Mouse (Mus musculus) intestine, postnatal 0 days (tissue): ENCODE measurements around the gene Vezf1. TPM values are rescaled to one million over a fixed set of nuclear protein-coding genes. Genes with fewer than 3 reads are reported as not detected.

Source experiments
- ATAC-seq: fragments of 200-750 bp; cut with Nextera tagmentation; 2 replicates; pipeline ENCODE4 v1.8.0; 2017; ENCODE audit warnings: mild to moderate bottlenecking, moderate TSS enrichment, moderate library complexity
- H3K27ac ChIP-seq: fragments of 300-500 bp; sonication (generic); 2 replicates; pipeline ENCODE4 v1.5.1; 2014; ENCODE audit warnings: mild to moderate bottlenecking, low read depth, low read length, moderate library complexity
- H3K27me3 ChIP-seq: fragments of 300-500 bp; sonication (generic); replicated peaks from 2 replicates; pipeline ENCODE4 v1.6.1; 2014; ENCODE audit warnings: low read length, mixed read lengths; ENCODE audit not compliant: control insufficient read depth, insufficient read depth
- H3K36me3 ChIP-seq: fragments of 300-500 bp; sonication (generic); 2 replicates; pipeline ENCODE4 v1.6.1; 2014; ENCODE audit warnings: mild to moderate bottlenecking, moderate library complexity; ENCODE audit not compliant: control insufficient read depth, insufficient read depth
- H3K4me1 ChIP-seq: fragments of 300-500 bp; sonication (generic); replicated peaks from 2 replicates; pipeline ENCODE4 v1.6.1; 2014; ENCODE audit warnings: antibody characterized with exemption, low read length, mixed read lengths; ENCODE audit not compliant: control insufficient read depth, insufficient read depth
- H3K4me2 ChIP-seq: fragments of 300-500 bp; sonication (generic); replicated peaks from 2 replicates; pipeline ENCODE4 v1.6.1; 2014; ENCODE audit warnings: low read depth, mild to moderate bottlenecking, moderate library complexity
- H3K4me3 ChIP-seq: fragments of 300-500 bp; sonication (generic); 2 replicates; pipeline ENCODE4 v1.5.1; 2014; ENCODE audit warnings: low read depth, low read length
- H3K9ac ChIP-seq: fragments of 300-500 bp; sonication (generic); 2 replicates; pipeline ENCODE4 v1.6.1; 2014; ENCODE audit warnings: mild to moderate bottlenecking, low read depth, low read length
- H3K9me3 ChIP-seq: fragments of 300-500 bp; sonication (generic); 2 replicates; pipeline ENCODE4 v1.6.1; 2016; ENCODE audit warnings: mixed run types; ENCODE audit not compliant: control insufficient read depth
- CTCF ChIP-seq: sonication (generic); IDR thresholded peaks from 2 replicates; pipeline ENCODE4 v1.5.1; 2016; ENCODE audit warnings: low read depth, mild to moderate bottlenecking, control low read depth, antibody characterized with exemption, moderate library complexity
- WGBS: fragments of 180-500 bp; shearing (Covaris S2); extraction: QIAGEN DNeasy Blood & Tissue Kit; methylation state at CpG from one replicate; pipeline ENCODE4 v1.1.7; 2014; 5-methylcytosine and 5-hydroxymethylcytosine counted together
- polyA plus RNA-seq: library from polyadenylated mRNA; unstranded; fragments of >200 nt; fragmentation: Nextera tagmentation; extraction: Ambion mirVana; gene quantifications from 2 replicates; pipeline ENCODE4 v1.2.1, GENCODE M21; 2015

Gene Vezf1
- polyA plus RNA-seq, 1 experiment from 2014 or later: 16.8 TPM

DNA sequence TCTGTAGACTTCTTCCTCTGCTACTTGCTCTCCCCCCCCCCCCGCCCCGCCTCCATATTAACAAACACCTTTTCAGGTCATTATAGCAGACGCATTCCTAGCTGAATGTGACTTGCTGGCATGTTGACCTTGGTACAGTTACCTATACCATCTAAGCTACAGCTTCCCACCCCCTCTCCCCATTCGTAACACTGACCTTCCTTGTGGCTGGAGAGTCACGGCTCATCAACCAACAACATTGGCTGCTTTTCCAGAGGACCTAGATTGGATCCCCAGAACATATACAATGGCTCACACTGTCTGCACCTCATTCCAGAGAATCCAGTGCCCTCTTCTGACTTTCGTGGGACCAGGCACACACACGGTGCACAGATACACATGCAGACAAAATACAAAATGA is 57.4 kb downstream of the Vezf1 start:
- Histone ChIP-seq H3K36me3 (no peaks in the 10 kb centered on the region), H3K4me3 (no peak overlapping the region), H3K27ac (no peak overlapping the region), H3K9me3 (no peaks in the 10 kb centered on the region), H3K4me2 (no peak overlapping the region), H3K4me1 (no peaks in the 10 kb centered on the region), H3K27me3 (no peaks in the 10 kb centered on the region), H3K9ac (no peak overlapping the region)
- WGBS: 86% methylated on average over 7 of the region's 7 CpGs
- TF ChIP-seq CTCF: no peak
- no peak for ATAC-seq

- H3K4me3 ChIP-seq: no peak overlapping the region
- WGBS: 56% methylated on average over 5 of the region's 5 CpGs
- ATAC-seq: no peak
- no peaks in the 10 kb centered on the region for H3K36me3 ChIP-seq
- no peaks in the 10 kb centered on the region for H3K27me3 ChIP-seq
- no peak overlapping the region for H3K9ac ChIP-seq
- H3K27ac ChIP-seq: no peak overlapping the region; the same call in 1 of the 2 replicates
- no peak for TF ChIP-seq CTCF
- H3K4me2 ChIP-seq: no peak overlapping the region
- no peaks in the 10 kb centered on the region for H3K4me1 ChIP-seq
- H3K9me3 ChIP-seq: no peaks in the 10 kb centered on the region
Observed at GRCm38 (mm10) chr11:88126306-88126793, 58.3 kb downstream of the Vezf1 start.

DNA sequence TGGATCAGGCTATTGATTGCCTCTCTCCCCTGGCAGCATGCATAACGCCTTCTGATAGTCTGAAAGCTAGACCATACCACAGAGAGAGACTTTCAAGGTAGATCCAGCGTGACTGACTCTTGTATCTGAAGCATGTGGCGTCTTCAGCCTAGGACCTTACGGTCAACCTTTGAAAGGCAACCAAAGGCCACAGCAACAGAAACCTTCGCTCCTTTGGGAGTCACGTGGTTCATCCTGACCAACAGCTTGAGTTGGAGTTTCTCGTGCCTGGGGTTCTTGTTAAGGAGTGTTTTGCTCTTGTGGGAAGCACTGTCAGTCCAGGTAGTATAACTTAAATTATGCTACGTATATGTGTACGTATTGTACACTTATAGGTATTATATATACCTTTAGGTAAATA is 60.4 kb downstream of the Vezf1 start:
- 87% methylated on average over 9 of the region's 9 CpGs for WGBS
- ATAC-seq: no peak
- no peaks in the 10 kb centered on the region for H3K36me3 ChIP-seq
- no peaks in the 10 kb centered on the region for H3K4me1 ChIP-seq
- H3K9me3 ChIP-seq: no peaks in the 10 kb centered on the region
- H3K27me3 ChIP-seq: no peaks in the 10 kb centered on the region
- TF ChIP-seq CTCF: no peak
- no peak overlapping the region for H3K4me3 ChIP-seq
- no peak overlapping the region for H3K4me2 ChIP-seq
- H3K27ac ChIP-seq: no peak overlapping the region
- H3K9ac ChIP-seq: no peak overlapping the region

DNA sequence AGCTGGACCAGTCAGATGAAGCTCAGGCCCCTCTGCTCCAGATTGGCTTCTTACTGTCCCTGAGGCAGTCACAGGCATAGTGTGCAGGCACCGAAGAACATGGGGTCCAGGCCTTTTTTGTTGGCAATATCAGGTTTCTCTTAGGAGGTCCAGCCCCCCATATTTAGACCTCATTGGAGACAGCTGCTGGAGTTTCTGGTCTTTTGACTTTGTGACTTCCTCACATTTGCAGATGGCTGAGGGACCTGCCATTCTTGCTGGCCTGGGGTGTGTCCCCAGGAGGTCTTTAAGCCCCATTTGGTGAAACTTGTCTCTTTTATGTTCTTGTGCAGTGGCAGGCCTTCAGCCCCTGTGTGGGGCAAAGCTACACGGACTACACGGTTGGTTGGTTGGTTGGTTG is 61.2 kb downstream of the Vezf1 start:
- no peak for TF ChIP-seq CTCF
- Histone ChIP-seq H3K36me3 (no peaks in the 10 kb centered on the region), H3K27ac (no peak overlapping the region), H3K9ac (no peak overlapping the region), H3K27me3 (no peaks in the 10 kb centered on the region), H3K9me3 (no peaks in the 10 kb centered on the region), H3K4me3 (no peak overlapping the region), H3K4me1 (no peaks in the 10 kb centered on the region), H3K4me2 (no peak overlapping the region)
- ATAC-seq: no peak
- 91% methylated on average over 3 of the region's 3 CpGs for WGBS

GRCm38 (mm10) chr11:88129935-88130334 is 61.9 kb downstream of the Vezf1 start:
- no peaks in the 10 kb centered on the region for H3K4me1 ChIP-seq
- no peak for TF ChIP-seq CTCF
- ATAC-seq: no peak

GRCm38 (mm10) chr11:88131847-88132246 is 63.8 kb downstream of the Vezf1 start:
- 46% methylated on average over 8 of the region's 8 CpGs for WGBS
- H3K9ac ChIP-seq: no peak overlapping the region
- H3K9me3 ChIP-seq: no peaks in the 10 kb centered on the region
- peak overlapping the region; percentile 4; the same call in 1 of the 2 replicates for H3K27ac ChIP-seq
- no peak overlapping the region for H3K4me3 ChIP-seq
- no peaks in the 10 kb centered on the region for H3K27me3 ChIP-seq
- H3K4me2 ChIP-seq: no peak overlapping the region
- no peaks in the 10 kb centered on the region for H3K36me3 ChIP-seq
- no peak for TF ChIP-seq CTCF
- no peak for ATAC-seq
- no peaks in the 10 kb centered on the region for H3K4me1 ChIP-seq

More at GRCm38 (mm10) chr11:88129935-88130334, 61.9 kb downstream of the Vezf1 start:
- Histone ChIP-seq H3K27ac (no peak overlapping the region), H3K9me3 (no peaks in the 10 kb centered on the region), H3K4me2 (no peak overlapping the region), H3K36me3 (no peaks in the 10 kb centered on the region), H3K4me3 (no peak overlapping the region), H3K27me3 (no peaks in the 10 kb centered on the region), H3K9ac (no peak overlapping the region)
- 96% methylated on average over 10 of the region's 10 CpGs for WGBS

Other genes with a start within 250 kb of the Vezf1 start
- 0.22 TPM in 1 of 2 replicates, not detected in the other for gene Lpo, start 240.0 kb upstream of the Vezf1 start, polyA plus RNA-seq
- 2.4 and 2.6 TPM in 2 replicates for gene Mks1, start 215.1 kb upstream of the Vezf1 start, polyA plus RNA-seq
- 0.16 TPM in 1 of 2 replicates, not detected in the other for gene Epx, start 192.7 kb upstream of the Vezf1 start, polyA plus RNA-seq
- not detected in 2 replicates for gene Olfr462, start 176.0 kb upstream of the Vezf1 start, polyA plus RNA-seq
- gene Olfr463, start 170.9 kb upstream of the Vezf1 start, polyA plus RNA-seq: not detected in 2 replicates
- gene Olfr464, start 147.3 kb upstream of the Vezf1 start, polyA plus RNA-seq: not detected in 2 replicates
- 52.4 and 57.4 TPM in 2 replicates for gene Dynll2, start 80.7 kb upstream of the Vezf1 start, polyA plus RNA-seq
- 70.7 and 73.2 TPM in 2 replicates for gene Srsf1, start 20.9 kb upstream of the Vezf1 start, polyA plus RNA-seq
- 7.1 and 10.1 TPM in 2 replicates for gene Cuedc1, start 29.8 kb downstream of the Vezf1 start, polyA plus RNA-seq
- 54.1 and 59.1 TPM in 2 replicates for gene Mrps23, start 136.1 kb downstream of the Vezf1 start, polyA plus RNA-seq
- gene Ccdc182, start 225.8 kb downstream of the Vezf1 start, polyA plus RNA-seq: not detected in 2 replicates